Mouse (Mus musculus): ENCODE measurements around the gene Phc2. TPM values are rescaled to one million over a fixed set of nuclear protein-coding genes. Genes with fewer than 3 reads are reported as not detected.

The Phc2 gene
- total RNA-seq, 2 experiments from 2014 or later, result 36.1 to 48.5 TPM

GRCm38 (mm10) chr4:128688513-128688913, 34.0 kb downstream of the Phc2 start:
- intact Hi-C loops (cut with DNase I), result no loop called here
- no peak for DNase-seq (ENCODE audit: low spot score)

GRCm38 (mm10) chr4:128688976-128689375, 34.5 kb downstream of the Phc2 start:
- intact Hi-C loops (cut with DNase I), result no loop called here
- DNase-seq (ENCODE audit: low spot score), result no peak

- no peak for DNase-seq (ENCODE audit: low spot score)
- intact Hi-C loops (cut with DNase I), result loop anchor here (5.0 kb wide), 1 partner anchor 58 kb away; no protein-coding TSS in a partner anchor
Observed at GRCm38 (mm10) chr4:128689739-128690304, 35.3 kb downstream of the Phc2 start.

- no peak for DNase-seq (ENCODE audit: low spot score)
- intact Hi-C loops (cut with DNase I), result loop anchor here (5.0 kb wide), 1 partner anchor 59 kb away; no protein-coding TSS in a partner anchor
Observed at GRCm38 (mm10) chr4:128691195-128691594, 36.7 kb downstream of the Phc2 start.

- DNase-seq (ENCODE audit: low spot score), result no peak
- intact Hi-C loops (cut with DNase I), result loop anchor here (5.0 kb wide), 1 partner anchor 60 kb away; no protein-coding TSS in a partner anchor
Observed at GRCm38 (mm10) chr4:128692149-128692925, 37.8 kb downstream of the Phc2 start.

GRCm38 (mm10) chr4:128693207-128693606, 38.7 kb downstream of the Phc2 start:
- intact Hi-C loops (cut with DNase I), result loop anchor here (5.0 kb wide), 1 partner anchor 61 kb away; no protein-coding TSS in a partner anchor
- DNase-seq (ENCODE audit: low spot score), result no peak

- intact Hi-C loops (cut with DNase I), result loop anchor here (5.0 kb wide), 1 partner anchor 62 kb away; no protein-coding TSS in a partner anchor
- no peak for DNase-seq (ENCODE audit: low spot score)
Observed at GRCm38 (mm10) chr4:128694315-128694714, 39.8 kb downstream of the Phc2 start.

- intact Hi-C loops (cut with DNase I), result no loop called here
- no peak for DNase-seq (ENCODE audit: low spot score)
Observed at GRCm38 (mm10) chr4:128695149-128695548, 40.6 kb downstream of the Phc2 start.

GRCm38 (mm10) chr4:128698011-128698861, 43.7 kb downstream of the Phc2 start:
- intact Hi-C loops (cut with DNase I), result no loop called here
- DNase-seq (ENCODE audit: low spot score), result peak; percentile 64

GRCm38 (mm10) chr4:128699916-128700315, 45.4 kb downstream of the Phc2 start:
- intact Hi-C loops (cut with DNase I), result no loop called here
- no peak for DNase-seq (ENCODE audit: low spot score)

GRCm38 (mm10) chr4:128700543-128700942, 46.0 kb downstream of the Phc2 start:
- DNase-seq (ENCODE audit: low spot score), result no peak
- intact Hi-C loops (cut with DNase I), result no loop called here

GRCm38 (mm10) chr4:128705138-128705720, 50.7 kb downstream of the Phc2 start:
- intact Hi-C loops (cut with DNase I), result loop anchor here (5.0 kb wide), 1 partner anchor 93 kb away; the partner anchor contains the start of gene Zscan20
- DNase-seq (ENCODE audit: low spot score), result no peak

- intact Hi-C loops (cut with DNase I), result loop anchor here (5.0 kb wide), 1 partner anchor 94 kb away; the partner anchor contains the start of gene Zscan20
- DNase-seq (ENCODE audit: low spot score), result no peak
Observed at GRCm38 (mm10) chr4:128706626-128707025, 52.1 kb downstream of the Phc2 start.

- intact Hi-C loops (cut with DNase I), result loop anchor here (5.0 kb wide), 1 partner anchor 95 kb away; the partner anchor contains the start of gene Zscan20
- DNase-seq (ENCODE audit: low spot score), result no peak
Observed at GRCm38 (mm10) chr4:128707384-128707783, 52.9 kb downstream of the Phc2 start.

GRCm38 (mm10) chr4:128709061-128709780, 54.7 kb downstream of the Phc2 start:
- intact Hi-C loops (cut with DNase I), result loop anchor here (5.0 kb wide), 1 partner anchor 97 kb away; the partner anchor contains the start of gene Zscan20
- no peak for DNase-seq (ENCODE audit: low spot score)

GRCm38 (mm10) chr4:128709781-128710166, 55.3 kb downstream of the Phc2 start:
- intact Hi-C loops (cut with DNase I), result loop anchor here (5.0 kb wide), 2 partner anchors 48 to 97 kb away; partner anchors contain the start of genes A3galt2 and Zscan20
- DNase-seq (ENCODE audit: low spot score), result no peak

GRCm38 (mm10) chr4:128710286-128710685, 55.8 kb downstream of the Phc2 start:
- intact Hi-C loops (cut with DNase I), result loop anchor here (5.0 kb wide), 1 partner anchor 47 kb away; the partner anchor contains the start of gene A3galt2
- DNase-seq (ENCODE audit: low spot score), result no peak

- intact Hi-C loops (cut with DNase I), result loop anchor here (1.0 to 5.0 kb wide), 3 partner anchors 47 to 147 kb away; partner anchors contain the start of gene A3galt2
- no peak for DNase-seq (ENCODE audit: low spot score)
Observed at GRCm38 (mm10) chr4:128710800-128711199, 56.3 kb downstream of the Phc2 start.

All from heart, postnatal 25 days (tissue).